Comparison of ENCODE assay signal across 31 mouse cellular contexts in genomic region chr1:75791509-75791908, GRCm38 (mm10).
"Had no signal": no experiment of that assay in that cellular context is flagged by ENCODE, and none has a peak within 500 bp of the region (broad histone marks: within the 10 kb centered on the region; RNA-seq: fewer than 3 reads in every experiment).

No protein-coding gene starts in this region.

- H3K36me3 ChIP-seq: heart, embryonic 10.5 days; heart, embryonic 12.5 days; heart, embryonic 13.5 days; heart, embryonic 15.5 days; hindbrain, embryonic 10.5 days; hindbrain, embryonic 12.5 days; hindbrain, embryonic 13.5 days; hindbrain, embryonic 15.5 days; intestine, embryonic 15.5 days; kidney, embryonic 15.5 days had no signal

- DNase-seq: heart, postnatal 10 days; heart, postnatal 14 days; heart, postnatal 36 days; heart, postnatal 4 days; kidney, adult 11 months; kidney, adult 18-20 months; kidney, adult 2 months; kidney, adult 8-10 months; kidney, adult 9 months; kidney, postnatal 10 days; kidney, postnatal 14 days; kidney, postnatal 25 days; kidney, postnatal 36 days; kidney, postnatal 4 days; layer of hippocampus, adult 9-11 months; layer of hippocampus, postnatal 36 days had no signal

- H3K4me1 ChIP-seq: heart, embryonic 10.5 days; heart, embryonic 12.5 days; heart, embryonic 15.5 days; hindbrain, embryonic 12.5 days; intestine, embryonic 15.5 days; kidney, embryonic 15.5 days had no signal

- H3K27ac ChIP-seq: heart, embryonic 10.5 days; heart, embryonic 13.5 days; heart, embryonic 15.5 days; hindbrain, embryonic 10.5 days; hindbrain, embryonic 12.5 days; hindbrain, embryonic 13.5 days; hindbrain, embryonic 14.5 days; hindbrain, embryonic 15.5 days; hindbrain, postnatal 0 days; intestine, embryonic 15.5 days; kidney, embryonic 15.5 days; kidney, postnatal 0 days; layer of hippocampus, adult 2 months had no signal

- H3K9ac ChIP-seq: heart, embryonic 12.5 days; heart, embryonic 13.5 days; heart, embryonic 15.5 days; hindbrain, embryonic 12.5 days; hindbrain, embryonic 13.5 days; hindbrain, embryonic 14.5 days; hindbrain, embryonic 15.5 days; intestine, embryonic 15.5 days; kidney, embryonic 15.5 days had no signal

- H3K27me3 ChIP-seq: heart, embryonic 12.5 days; heart, embryonic 13.5 days; heart, embryonic 15.5 days; hindbrain, embryonic 12.5 days; hindbrain, embryonic 13.5 days; hindbrain, embryonic 15.5 days; intestine, embryonic 15.5 days; kidney, embryonic 15.5 days had no signal

- H3K4me2 ChIP-seq: heart, embryonic 11.5 days; heart, embryonic 12.5 days; heart, embryonic 13.5 days; heart, embryonic 15.5 days; hindbrain, embryonic 12.5 days; hindbrain, embryonic 13.5 days; hindbrain, embryonic 14.5 days; hindbrain, embryonic 15.5 days; intestine, embryonic 15.5 days; kidney, embryonic 15.5 days had no signal

- H3K9me3 ChIP-seq: heart, embryonic 10.5 days; heart, embryonic 15.5 days; hindbrain, embryonic 15.5 days; intestine, embryonic 15.5 days; kidney, embryonic 15.5 days had no signal

- H3K4me3 ChIP-seq: heart, embryonic 10.5 days; heart, embryonic 12.5 days; heart, embryonic 13.5 days; heart, embryonic 15.5 days; hindbrain, embryonic 10.5 days; hindbrain, embryonic 12.5 days; hindbrain, embryonic 13.5 days; hindbrain, embryonic 15.5 days; intestine, embryonic 15.5 days; kidney, embryonic 15.5 days; layer of hippocampus, adult 2 months had no signal
